Mouse (Mus musculus) C2C12 (cell line): ENCODE results near the gene Prkg1. TPM values are rescaled to one million over a fixed set of nuclear protein-coding genes. Genes with fewer than 3 reads are reported as not detected.
"Not testable (repeated sequence)": the region's sequence is repeated elsewhere in the genome, so short reads cannot be mapped to it uniquely, and the experiment has no call there.

Experiments
- H3K27me3 ChIP-seq: one replicate; pipeline ENCODE4 v1.6.1; 2011; ENCODE audit not compliant: control insufficient read depth, insufficient read depth, insufficient read length
- H3K36me3 ChIP-seq: one replicate; pipeline ENCODE4 v1.6.1; 2011; ENCODE audit not compliant: control insufficient read depth, insufficient read depth
- H3K4me3 ChIP-seq: one replicate; pipeline ENCODE4 v1.5.1; 2011; ENCODE audit warnings: mild to moderate bottlenecking, control low read depth; ENCODE audit not compliant: poor library complexity, insufficient read depth, severe bottlenecking
- H3K79me2 ChIP-seq: one replicate; pipeline ENCODE4 v1.6.1; 2011; ENCODE audit not compliant: control insufficient read depth, insufficient read depth
- H3K79me3 ChIP-seq: one replicate; pipeline ENCODE4 v1.6.1; 2011; ENCODE audit warnings: low read depth, control low read depth
- H3ac ChIP-seq: one replicate; pipeline ENCODE3; 2011; ENCODE audit warnings: low read depth; ENCODE audit not compliant: control insufficient read depth, insufficient read length
- CEBPB ChIP-seq: IDR thresholded peaks from one replicate; pipeline ENCODE4 v1.6.1; 2011; ENCODE audit warnings: low read depth, mild to moderate bottlenecking, control low read depth, moderate library complexity
- CTCF ChIP-seq: IDR thresholded peaks from one replicate; pipeline ENCODE4 v1.5.1; 2011; ENCODE audit not compliant: control insufficient read depth, insufficient read depth, insufficient read length
- FOSL1 ChIP-seq: IDR thresholded peaks from one replicate; pipeline ENCODE4 v1.8.0; 2011; ENCODE audit warnings: mild to moderate bottlenecking, low read length; ENCODE audit not compliant: poor library complexity, insufficient read depth, severe bottlenecking
- MAX ChIP-seq: IDR thresholded peaks from one replicate; pipeline ENCODE4 v1.6.1; 2011; ENCODE audit warnings: mild to moderate bottlenecking, control low read depth
- MYOD1 ChIP-seq: IDR thresholded peaks from one replicate; pipeline ENCODE4 v1.6.1; 2011; ENCODE audit warnings: low read depth; ENCODE audit not compliant: control insufficient read depth, insufficient read length
- MYOG ChIP-seq: IDR thresholded peaks from one replicate; pipeline ENCODE4 v1.6.1; 2011; ENCODE audit not compliant: control insufficient read depth, insufficient read length; ENCODE audit errors: extremely low read depth
- USF1 ChIP-seq: IDR thresholded peaks from one replicate; pipeline ENCODE4 v1.6.1; 2011; ENCODE audit warnings: low read depth, mild to moderate bottlenecking, control low read depth, moderate library complexity
- polyA plus RNA-seq: library from polyadenylated mRNA; unstranded; fragments of >200 nt; fragmentation: generic; extraction: Trizol; gene quantifications from one replicate; pipeline ENCODE4 v1.2.1, GENCODE M21; 2012; ENCODE audit warnings: missing spikeins

The Prkg1 gene
- polyA plus RNA-seq, 1 experiment: 0.47 TPM

DNA sequence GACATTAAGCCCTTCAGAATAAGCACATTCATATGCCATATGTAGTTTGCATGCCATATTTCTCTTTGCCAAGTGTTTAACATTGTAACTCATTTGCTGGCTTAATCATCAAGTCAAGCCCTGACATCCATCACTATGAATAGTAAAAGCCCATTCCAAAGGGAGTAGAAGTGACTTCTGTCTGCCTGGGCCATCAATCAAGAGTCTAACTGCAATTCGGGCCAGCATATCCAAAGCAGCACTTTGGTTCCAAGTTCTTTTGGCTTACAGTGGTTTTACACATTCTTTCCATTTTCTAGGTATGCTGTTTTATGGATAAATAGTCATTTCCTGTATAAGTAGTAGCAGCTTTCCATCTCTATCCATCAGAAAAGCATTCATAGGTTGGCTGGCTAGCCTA lies 409.9 kb downstream of the Prkg1 start:
- no peaks in the 10 kb centered on the region for H3K36me3 ChIP-seq
- H3K79me2 ChIP-seq: no peaks in the 10 kb centered on the region
- TF ChIP-seq MYOD1: no peak
- no peak for TF ChIP-seq MAX
- TF ChIP-seq CEBPB: no peak
- TF ChIP-seq FOSL1: no peak
- no peak for TF ChIP-seq USF1
- no peak for TF ChIP-seq MYOG
- no peak for TF ChIP-seq CTCF
- H3K4me3 ChIP-seq: no peak overlapping the region
- H3K27me3 ChIP-seq: no peaks in the 10 kb centered on the region
- no peaks in the 10 kb centered on the region for H3K79me3 ChIP-seq
- H3ac ChIP-seq: no peak overlapping the region

GRCm38 (mm10) chr19:31352784-31353183 lies 412.0 kb downstream of the Prkg1 start:
- not testable (repeated sequence) for H3K27me3 ChIP-seq, H3K36me3 ChIP-seq, H3ac ChIP-seq, H3K79me2 ChIP-seq, H3K4me3 ChIP-seq, H3K79me3 ChIP-seq

DNA sequence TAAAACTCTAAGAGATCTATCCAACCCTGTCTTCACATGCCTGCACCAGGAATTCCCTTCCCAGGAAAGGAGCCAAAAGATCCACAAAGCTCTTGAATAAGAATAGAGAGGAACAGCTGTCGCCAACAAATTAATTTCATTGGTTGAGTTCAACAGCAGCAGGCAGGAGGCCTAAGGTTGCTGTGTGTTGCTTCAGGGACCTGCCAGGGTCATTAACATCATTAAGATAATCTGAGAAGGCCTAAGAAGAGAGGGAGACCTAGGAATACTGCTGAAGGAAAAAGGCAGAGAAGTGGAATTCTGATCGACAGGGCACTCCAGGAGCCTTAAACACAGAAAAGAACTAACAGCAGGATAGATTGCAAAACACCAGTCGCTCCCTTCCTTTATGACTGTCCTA lies 413.0 kb downstream of the Prkg1 start:
- Histone ChIP-seq H3ac (no peak overlapping the region), H3K36me3 (no peaks in the 10 kb centered on the region), H3K4me3 (no peak overlapping the region), H3K79me3 (no peaks in the 10 kb centered on the region), H3K27me3 (no peaks in the 10 kb centered on the region), H3K79me2 (no peaks in the 10 kb centered on the region)
- no peak for TF ChIP-seq FOSL1
- no peak for TF ChIP-seq CEBPB
- TF ChIP-seq MYOG: no peak
- TF ChIP-seq CTCF: no peak
- TF ChIP-seq MAX: no peak
- TF ChIP-seq USF1: no peak
- TF ChIP-seq MYOD1: no peak

- Histone ChIP-seq H3K79me3 (no peaks in the 10 kb centered on the region), H3K27me3 (no peaks in the 10 kb centered on the region), H3K4me3 (no peak overlapping the region), H3ac (no peak overlapping the region), H3K36me3 (no peaks in the 10 kb centered on the region), H3K79me2 (no peaks in the 10 kb centered on the region)
- TF ChIP-seq MAX (no peak), CTCF (peak; percentile 61)
Measured at GRCm38 (mm10) chr19:31342150-31342549, 422.7 kb downstream of the Prkg1 start.

DNA sequence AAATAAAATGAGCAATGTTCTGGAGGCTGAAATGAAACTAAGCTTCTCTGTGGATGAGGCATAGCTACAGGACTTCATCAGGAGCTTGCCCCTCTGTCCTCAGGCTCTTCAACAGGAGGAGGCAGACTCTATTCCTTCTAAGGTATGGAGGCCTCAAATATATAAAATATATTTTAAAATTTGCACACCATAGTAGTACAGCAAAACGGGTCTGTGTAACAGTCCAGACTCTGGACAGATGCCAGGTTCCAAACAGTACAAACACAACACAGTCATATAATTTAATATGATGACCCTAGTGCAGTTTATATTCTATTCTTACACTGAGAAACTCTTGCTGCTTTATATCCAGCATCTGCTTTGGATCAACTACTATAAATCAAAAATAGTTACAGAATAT lies 423.9 kb downstream of the Prkg1 start:
- H3K4me3 ChIP-seq: no peak overlapping the region
- no peaks in the 10 kb centered on the region for H3K79me2 ChIP-seq
- H3K79me3 ChIP-seq: no peaks in the 10 kb centered on the region
- TF ChIP-seq FOSL1: no peak
- TF ChIP-seq CEBPB: no peak
- TF ChIP-seq CTCF: no peak
- no peak for TF ChIP-seq MAX
- no peak for TF ChIP-seq USF1
- no peak for TF ChIP-seq MYOD1
- TF ChIP-seq MYOG: no peak
- H3K27me3 ChIP-seq: no peaks in the 10 kb centered on the region
- H3K36me3 ChIP-seq: no peaks in the 10 kb centered on the region
- no peak overlapping the region for H3ac ChIP-seq

DNA sequence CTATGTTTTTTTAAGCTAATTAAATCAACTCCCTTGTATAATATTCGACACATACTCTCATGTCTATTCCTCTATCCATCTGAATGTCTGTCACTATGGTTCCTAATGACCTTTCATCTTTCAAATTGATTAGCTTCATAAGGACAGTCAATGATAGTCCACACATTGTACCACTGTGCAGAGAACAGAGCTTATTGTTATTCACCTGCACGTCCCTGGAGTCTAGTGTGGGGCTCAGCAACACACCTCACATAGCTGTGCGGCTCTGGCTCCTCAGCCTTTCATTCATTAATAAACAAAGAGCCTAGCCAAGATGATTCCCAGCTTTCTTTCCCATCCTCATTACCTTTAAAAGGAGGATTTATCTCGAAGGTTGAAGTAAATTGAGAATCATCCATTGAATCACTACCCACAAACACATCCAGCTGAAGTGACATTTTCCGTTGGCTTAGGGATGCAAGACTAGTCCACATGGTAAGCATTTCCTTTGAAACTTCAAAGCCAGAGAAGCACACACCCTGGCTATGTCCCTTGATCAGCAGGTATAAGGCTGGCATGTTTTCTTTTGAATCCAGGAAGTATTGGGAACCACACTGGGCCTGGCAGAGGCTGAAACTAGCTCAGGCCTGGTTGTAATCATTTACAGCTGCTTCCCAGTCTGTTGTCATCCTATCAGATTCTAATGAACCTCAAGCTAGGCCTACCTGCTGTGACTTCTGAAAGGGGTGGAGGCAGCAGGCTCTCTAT lies 426.3 kb downstream of the Prkg1 start:
- H3K4me3 ChIP-seq: no peak overlapping the region
- H3K27me3 ChIP-seq: no peaks in the 10 kb centered on the region
- TF ChIP-seq USF1 (no peak), FOSL1 (no peak), MYOD1 (no peak)
- H3K79me3 ChIP-seq: no peaks in the 10 kb centered on the region
- H3ac ChIP-seq: no peak overlapping the region
- no peaks in the 10 kb centered on the region for H3K79me2 ChIP-seq
- H3K36me3 ChIP-seq: no peaks in the 10 kb centered on the region
